Mouse (Mus musculus) CH12.LX (cell line): ENCODE data around the gene Ube2ql1. TPM values are rescaled to one million over a fixed set of nuclear protein-coding genes. Genes with fewer than 3 reads are reported as not detected.

Experiments used
- DNase-seq: peaks from one replicate; pipeline ENCODE4 v3.0.0-alpha.2; 2013; ENCODE audit errors: extremely low read depth
- H3K27ac ChIP-seq: 2 replicates; pipeline ENCODE4 v1.5.1; 2012; ENCODE audit warnings: low read depth, mild to moderate bottlenecking, control low read depth, moderate library complexity; ENCODE audit not compliant: insufficient read depth
- H3K27me3 ChIP-seq: replicated peaks from 2 replicates; pipeline ENCODE3; 2012; ENCODE audit warnings: inconsistent platforms
- H3K36me3 ChIP-seq, 2 experiments: replicated peaks in 1 of 2; 2 replicates each; pipeline versions ENCODE3 to v1.6.1; 2012; ENCODE audit warnings: inconsistent platforms in 1 of 2, low read length in 1 of 2, mild to moderate bottlenecking in 1 of 2, mixed read lengths in 1 of 2, moderate library complexity in 1 of 2; ENCODE audit not compliant: control insufficient read depth in 1 of 2, insufficient read depth in 1 of 2
- H3K4me1 ChIP-seq, 2 experiments: 2 replicates each; pipeline ENCODE4 v1.6.1; 2012; ENCODE audit warnings: inconsistent platforms in 1 of 2, moderate library complexity in 1 of 2; ENCODE audit not compliant: insufficient read depth in 2 of 2, control insufficient read depth in 1 of 2
- H3K4me2 ChIP-seq: 2 replicates; pipeline ENCODE4 v1.6.1; 2012; ENCODE audit warnings: low read depth, mild to moderate bottlenecking, control low read depth; ENCODE audit not compliant: poor library complexity, insufficient read depth, severe bottlenecking
- H3K4me3 ChIP-seq, 3 experiments: fragments of 150-350 bp in 1 of 3; sonication (generic) in 1 of 3; replicated peaks in 1 of 3; 2 replicates each; pipeline versions ENCODE3 to v1.5.1; 2011 to 2012; ENCODE audit warnings: low read depth in 2 of 3, low read length in 2 of 3, mild to moderate bottlenecking in 2 of 3, moderate library complexity in 2 of 3, control low read depth in 1 of 3, improper control_type of control experiment in 1 of 3, inconsistent platforms in 1 of 3, mixed read lengths in 1 of 3; ENCODE audit not compliant: poor library complexity in 1 of 3
- H3K79me2 ChIP-seq: replicated peaks from 2 replicates; pipeline ENCODE4 v1.6.1; 2012; ENCODE audit warnings: mild to moderate bottlenecking, moderate library complexity; ENCODE audit not compliant: control insufficient read depth, poor library complexity, insufficient read depth, severe bottlenecking; ENCODE audit errors: extremely low read depth
- H3K9ac ChIP-seq: 2 replicates; pipeline ENCODE4 v1.6.1; 2012; ENCODE audit warnings: low read depth, mild to moderate bottlenecking, control low read depth, moderate library complexity; ENCODE audit not compliant: insufficient read depth
- H3K9me3 ChIP-seq: replicated peaks from 2 replicates; pipeline ENCODE3; 2012; ENCODE audit warnings: low read length, inconsistent platforms, mixed read lengths
- BHLHE40 ChIP-seq: IDR thresholded peaks from 2 replicates; pipeline ENCODE4 v1.6.1; 2011; ENCODE audit warnings: mild to moderate bottlenecking, low read depth, low read length, improper control_type of control experiment
- CHD1 ChIP-seq: IDR thresholded peaks from 2 replicates; pipeline ENCODE4 v1.6.1; 2012; ENCODE audit warnings: low read depth, low read length, improper control_type of control experiment, inconsistent platforms
- CHD2 ChIP-seq: IDR thresholded peaks from 2 replicates; pipeline ENCODE4 v1.6.1; 2011; ENCODE audit warnings: low read length, improper control_type of control experiment
- ELF1 ChIP-seq: IDR thresholded peaks from 2 replicates; pipeline ENCODE4 v1.6.1; 2014; ENCODE audit warnings: low read depth, mild to moderate bottlenecking, inconsistent platforms, low read length, improper control_type of control experiment
- ETS1 ChIP-seq: conservative IDR thresholded peaks from 2 replicates; pipeline ENCODE4 v1.6.1; 2012; ENCODE audit warnings: low read depth, mild to moderate bottlenecking, inconsistent platforms, low read length, improper control_type of control experiment, moderate library complexity
- GABPA ChIP-seq: IDR thresholded peaks from 2 replicates; pipeline ENCODE4 v1.6.1; 2012; ENCODE audit warnings: low read depth, low read length, improper control_type of control experiment, inconsistent platforms; ENCODE audit not compliant: insufficient replicate concordance
- IRF4 ChIP-seq: IDR thresholded peaks from 2 replicates; pipeline ENCODE4 v1.6.1; 2014; ENCODE audit warnings: low read depth, mild to moderate bottlenecking, inconsistent platforms, low read length, improper control_type of control experiment
- JUN ChIP-seq: IDR thresholded peaks from 2 replicates; pipeline ENCODE4 v1.6.1; 2011; ENCODE audit warnings: low read depth, mild to moderate bottlenecking, low read length, improper control_type of control experiment, moderate library complexity; ENCODE audit not compliant: insufficient read depth
- JUND ChIP-seq: conservative IDR thresholded peaks from 2 replicates; pipeline ENCODE4 v1.6.1; 2011; ENCODE audit warnings: low read depth, low read length, improper control_type of control experiment
- KAT2A ChIP-seq: IDR thresholded peaks from 2 replicates; pipeline ENCODE4 v1.6.1; 2012; ENCODE audit warnings: low read length, improper control_type of control experiment, inconsistent platforms; ENCODE audit not compliant: insufficient replicate concordance
- MAX ChIP-seq: IDR thresholded peaks from 2 replicates; pipeline ENCODE4 v1.6.1; 2011; ENCODE audit warnings: low read length, improper control_type of control experiment
- MAZ ChIP-seq: IDR thresholded peaks from 2 replicates; pipeline ENCODE4 v1.6.1; 2012; ENCODE audit warnings: low read depth, mild to moderate bottlenecking, inconsistent platforms, low read length, improper control_type of control experiment, moderate library complexity
- MEF2A ChIP-seq: IDR thresholded peaks from 2 replicates; pipeline ENCODE4 v1.6.1; 2014; ENCODE audit warnings: low read depth, mild to moderate bottlenecking, inconsistent platforms, low read length, improper control_type of control experiment, borderline replicate concordance
- MXI1 ChIP-seq: IDR thresholded peaks from 2 replicates; pipeline ENCODE4 v1.6.1; 2011; ENCODE audit warnings: mild to moderate bottlenecking, low read depth, low read length, improper control_type of control experiment
- NELFE ChIP-seq: IDR thresholded peaks from 2 replicates; pipeline ENCODE4 v1.6.1; 2011; ENCODE audit warnings: low read depth, low read length, improper control_type of control experiment
- NRF1 ChIP-seq: IDR thresholded peaks from 2 replicates; pipeline ENCODE4 v1.6.1; 2014; ENCODE audit warnings: low read depth, mild to moderate bottlenecking, inconsistent platforms, low read length, improper control_type of control experiment, moderate library complexity
- PAX5 ChIP-seq: IDR thresholded peaks from 2 replicates; pipeline ENCODE4 v1.6.1; 2012; ENCODE audit warnings: low read length, inconsistent platforms, mixed read lengths
- POLR2AphosphoS2 ChIP-seq: IDR thresholded peaks from 2 replicates; pipeline ENCODE4 v1.6.1; 2011; ENCODE audit warnings: low read depth, low read length, improper control_type of control experiment
- RAD21 ChIP-seq: IDR thresholded peaks from 2 replicates; pipeline ENCODE4 v1.6.1; 2011; ENCODE audit warnings: low read depth, mild to moderate bottlenecking, low read length, improper control_type of control experiment, moderate library complexity
- RCOR1 ChIP-seq: conservative IDR thresholded peaks from 2 replicates; pipeline ENCODE4 v1.6.1; 2012; ENCODE audit warnings: low read depth, mild to moderate bottlenecking, inconsistent platforms, low read length, improper control_type of control experiment
- SIN3A ChIP-seq: IDR thresholded peaks from 2 replicates; pipeline ENCODE4 v1.6.1; 2012; ENCODE audit warnings: low read length, improper control_type of control experiment, inconsistent platforms
- SMC3 ChIP-seq: IDR thresholded peaks from 2 replicates; pipeline ENCODE4 v1.6.1; 2011; ENCODE audit warnings: low read depth, low read length, improper control_type of control experiment
- USF1 ChIP-seq: IDR thresholded peaks from 2 replicates; pipeline ENCODE4 v1.6.1; 2014; ENCODE audit warnings: low read depth, mild to moderate bottlenecking, inconsistent platforms, low read length, improper control_type of control experiment
- USF2 ChIP-seq: conservative IDR thresholded peaks from 2 replicates; pipeline ENCODE4 v1.6.1; 2011; ENCODE audit warnings: low read depth, low read length, improper control_type of control experiment
- ZC3H11A ChIP-seq: IDR thresholded peaks from 2 replicates; pipeline ENCODE4 v1.6.1; 2012; ENCODE audit warnings: low read depth, mild to moderate bottlenecking, inconsistent platforms, low read length, improper control_type of control experiment
- ZKSCAN1 ChIP-seq: IDR thresholded peaks from 2 replicates; pipeline ENCODE4 v1.6.1; 2012; ENCODE audit warnings: low read depth, inconsistent platforms, low read length, improper control_type of control experiment, borderline replicate concordance
- ZMIZ1 ChIP-seq: IDR thresholded peaks from 2 replicates; pipeline ENCODE4 v1.6.1; 2012; ENCODE audit warnings: low read depth, mild to moderate bottlenecking, inconsistent platforms, low read length, improper control_type of control experiment
- dilution Hi-C: fragments of 300-500 bp; cut with MboI; formaldehyde crosslinking; loops from 2 replicates; pipeline ENCODE4 v1.14.3; 2020; ENCODE audit warnings: low sequenced_read_pairs; ENCODE audit not compliant: extremely low pct_unique_long_range_greater_than_20kb, extremely low pct_ligation_motif_present
- in situ Hi-C: fragments of 300-500 bp; cut with MboI; formaldehyde crosslinking; loops from 3 replicates; pipeline ENCODE4 v1.14.3; 2019; ENCODE audit warnings: low sequenced_read_pairs, low pct_ligation_motif_present, low pct_unique_long_range_greater_than_20kb, mixed read lengths
- polyA plus RNA-seq: library from polyadenylated mRNA; unstranded; fragments of >175 nt; gene quantifications from 2 replicates; pipeline ENCODE4 v1.2.1, GENCODE M21; 2012; ENCODE audit warnings: low read depth; ENCODE audit not compliant: insufficient read length
- total RNA-seq, 2 experiments: library from RNA; depleted of rRNA; stranded (reverse); fragments of 300-350 nt in 1 of 2; fragments of >200 nt in 1 of 2; gene quantifications; 2 replicates each; pipeline ENCODE4 v1.2.3; 2012 to 2014

Ube2ql1 gene
- total and polyA plus RNA-seq, 3 experiments = not detected

DNA sequence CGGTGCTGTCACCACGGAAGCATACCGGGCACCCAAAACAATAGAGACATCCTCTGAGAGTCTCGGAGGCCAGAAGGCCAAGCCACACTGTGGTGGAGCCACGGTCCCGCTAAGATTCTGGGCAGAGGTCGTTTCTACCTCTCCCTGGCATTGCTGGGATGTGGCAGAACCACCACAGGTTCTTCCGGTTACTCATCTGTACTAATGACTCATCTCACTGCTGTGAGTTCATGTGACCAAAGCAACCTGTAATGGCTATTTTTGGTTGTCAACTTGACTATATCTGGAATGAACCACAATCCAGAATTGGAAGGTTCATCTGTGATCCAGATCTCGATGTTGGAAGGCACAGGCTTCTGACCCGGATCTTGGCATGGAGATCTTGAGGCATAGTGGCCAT lies 28.5 kb upstream of the Ube2ql1 start:
- Histone ChIP-seq H3K9me3 (peaks cover 16% of the 10 kb centered on the region), H3K4me2 (no peak overlapping the region), H3K36me3 (no peaks in the 10 kb centered on the region), H3K4me1 (no peaks in the 10 kb centered on the region), H3K79me2 (no peaks in the 10 kb centered on the region), H3K27me3 (peaks cover 3% of the 10 kb centered on the region), H3K9ac (no peak overlapping the region), H3K4me3 (no peak overlapping the region), H3K27ac (no peak overlapping the region)
- TF ChIP-seq POLR2AphosphoS2 (no peak), MAZ (no peak), RAD21 (no peak), CHD2 (no peak), NRF1 (no peak), MEF2A (no peak), MXI1 (no peak), JUND (no peak), GABPA (no peak), RCOR1 (no peak), KAT2A (no peak), BHLHE40 (no peak), IRF4 (no peak), SMC3 (no peak), PAX5 (no peak), SIN3A (no peak), USF2 (no peak)
- no peak for DNase-seq
- dilution Hi-C loops (no loop called here), in situ Hi-C loops (no loop called here)

DNA sequence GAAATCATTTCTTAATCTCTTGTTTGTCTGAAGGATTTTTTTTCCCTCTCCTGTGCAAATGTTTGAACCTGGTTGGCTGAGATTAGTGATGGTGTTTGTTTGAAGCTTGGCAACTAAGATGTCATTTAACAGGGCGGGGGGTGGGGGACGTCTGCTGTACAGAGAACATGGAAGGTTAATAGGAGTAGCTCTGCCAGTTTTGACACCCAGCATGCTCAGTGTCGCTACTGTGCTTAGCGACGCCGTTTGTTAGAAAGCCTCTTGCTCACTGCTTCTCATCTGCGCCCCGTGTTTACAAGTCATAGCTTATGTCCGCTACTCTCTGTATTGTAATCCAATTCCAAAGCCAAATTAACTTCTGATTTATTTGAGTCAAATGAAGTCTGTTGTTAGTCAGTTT lies 25.0 kb upstream of the Ube2ql1 start:
- TF ChIP-seq ZKSCAN1 (no peak), CHD1 (no peak), NELFE (no peak), POLR2AphosphoS2 (no peak), IRF4 (no peak), ZC3H11A (no peak), JUN (no peak), SMC3 (no peak), CHD2 (no peak), ZMIZ1 (no peak), MAX (no peak), NRF1 (no peak), ELF1 (no peak), USF1 (no peak), ETS1 (no peak), BHLHE40 (no peak), MXI1 (no peak)
- Histone ChIP-seq H3K27ac (no peak overlapping the region), H3K36me3 (no peaks in the 10 kb centered on the region), H3K4me2 (no peak overlapping the region), H3K27me3 (peaks cover 6% of the 10 kb centered on the region), H3K4me1 (no peaks in the 10 kb centered on the region), H3K9ac (no peak overlapping the region), H3K4me3 (no peak overlapping the region), H3K79me2 (no peaks in the 10 kb centered on the region), H3K9me3 (peaks cover 16% of the 10 kb centered on the region)
- in situ Hi-C loops (no loop called here), dilution Hi-C loops (no loop called here)
- DNase-seq = no peak
